Mouse (Mus musculus) cerebellum, postnatal 36 days (tissue): ENCODE data around the gene Rnpc3.
"Not testable (repeated sequence)": the region's sequence is repeated elsewhere in the genome, so short reads cannot be mapped to it uniquely, and the experiment has no call there.

Experiments used
- DNase-seq, 2 experiments: peaks; one replicate each; pipeline ENCODE4 v3.0.0; 2021 to 2022; ENCODE audit warnings: mixed read lengths in 2 of 2

Rnpc3 gene

GRCm38 (mm10) chr3:113629606-113630359, at the start of gene Rnpc3:
TSS of gene Rnpc3 (minus strand) at chr3:113630149.
- peak; percentile 98 for DNase-seq

- peak; percentile 16 to 20 for DNase-seq
Observed at GRCm38 (mm10) chr3:113656940-113657339, 27.0 kb upstream of the Rnpc3 start.

- no peak for DNase-seq
Observed at GRCm38 (mm10) chr3:113654335-113654734, 24.4 kb upstream of the Rnpc3 start.

GRCm38 (mm10) chr3:113651386-113651785, 21.4 kb upstream of the Rnpc3 start:
- not testable (repeated sequence) for DNase-seq

DNA sequence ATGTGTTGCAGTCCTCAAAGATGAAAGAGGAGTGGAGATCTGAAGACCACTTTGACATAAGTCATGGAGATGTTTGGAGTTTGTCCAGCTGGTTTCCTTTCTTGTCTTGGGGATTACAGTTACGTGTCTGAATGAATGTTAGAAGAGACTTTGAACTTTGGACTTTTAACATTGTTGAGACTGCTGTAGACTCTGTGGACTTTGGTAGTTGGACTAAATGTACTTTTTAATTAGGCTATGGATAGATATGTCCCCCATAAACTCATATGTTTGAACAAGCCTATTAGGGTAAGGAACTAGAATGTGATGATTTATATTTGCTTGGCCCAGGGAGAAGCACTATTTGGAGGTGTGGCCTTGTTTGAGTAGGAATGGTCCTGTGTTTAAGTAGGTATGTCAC, 9.6 kb upstream of the Rnpc3 start:
- DNase-seq: no peak

GRCm38 (mm10) chr3:113634220-113634619, 4.3 kb upstream of the Rnpc3 start:
- no peak for DNase-seq

GRCm38 (mm10) chr3:113631611-113632010, 1.7 kb upstream of the Rnpc3 start:
- DNase-seq: no peak

- no peak for DNase-seq
Observed at GRCm38 (mm10) chr3:113630564-113630963, 615 bp upstream of the Rnpc3 start.

- DNase-seq: no peak
Observed at GRCm38 (mm10) chr3:113606599-113606998, 23.4 kb downstream of the Rnpc3 start, which contains the start of gene Amy1. TSS of gene Amy1 (minus strand) at chr3:113606699.

- DNase-seq: no peak
Observed at GRCm38 (mm10) chr3:113590844-113591243, 39.1 kb downstream of the Rnpc3 start.

DNA sequence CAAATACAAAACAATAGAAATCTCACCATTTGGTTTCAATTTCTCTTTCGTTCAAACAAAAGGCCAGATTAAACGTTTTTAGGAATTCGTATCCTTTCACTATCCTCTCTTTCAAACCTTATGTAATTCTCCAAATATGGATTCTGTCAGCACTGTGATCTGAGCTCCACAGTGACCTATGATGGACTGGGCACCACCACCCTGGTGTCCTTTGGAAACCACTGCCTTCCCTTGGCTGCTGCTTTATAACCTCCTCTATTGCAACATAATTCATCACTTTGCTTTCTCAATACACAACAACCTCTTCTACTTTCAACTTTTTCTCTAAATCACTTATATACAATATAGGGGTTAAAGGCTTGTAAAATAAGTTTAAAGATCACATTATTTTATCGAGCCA, 55.4 kb downstream of the Rnpc3 start:
- DNase-seq: no peak

DNA sequence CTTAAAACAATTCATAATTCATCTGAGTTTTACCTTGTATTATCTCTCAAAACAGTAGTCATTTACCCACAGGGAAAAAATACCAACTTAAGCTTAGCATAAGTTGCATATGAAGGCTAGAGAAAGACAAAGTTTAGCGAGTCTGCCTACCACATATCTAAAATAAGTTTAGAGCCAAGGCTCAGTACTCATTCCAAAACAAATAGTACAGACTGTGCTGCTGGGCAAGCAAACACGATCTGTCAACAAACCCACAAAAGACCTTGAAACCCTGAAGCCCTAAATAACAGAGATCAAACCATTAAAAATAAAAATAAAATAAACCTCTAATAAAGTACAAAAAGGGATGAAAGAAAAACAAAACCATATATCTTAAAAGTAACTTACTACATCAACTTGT, 55.8 kb downstream of the Rnpc3 start:
- DNase-seq: no peak

GRCm38 (mm10) chr3:113572158-113572557, 57.8 kb downstream of the Rnpc3 start:
- no peak for DNase-seq
